Mouse (Mus musculus): ENCODE measurements at regions not wholly inside any gene's neighbourhood (a gene's known extent, or its start where the extent isn't known, plus 50 kb on each side); places are given as distances from the start of the nearest gene placed in this dataset.

DNA sequence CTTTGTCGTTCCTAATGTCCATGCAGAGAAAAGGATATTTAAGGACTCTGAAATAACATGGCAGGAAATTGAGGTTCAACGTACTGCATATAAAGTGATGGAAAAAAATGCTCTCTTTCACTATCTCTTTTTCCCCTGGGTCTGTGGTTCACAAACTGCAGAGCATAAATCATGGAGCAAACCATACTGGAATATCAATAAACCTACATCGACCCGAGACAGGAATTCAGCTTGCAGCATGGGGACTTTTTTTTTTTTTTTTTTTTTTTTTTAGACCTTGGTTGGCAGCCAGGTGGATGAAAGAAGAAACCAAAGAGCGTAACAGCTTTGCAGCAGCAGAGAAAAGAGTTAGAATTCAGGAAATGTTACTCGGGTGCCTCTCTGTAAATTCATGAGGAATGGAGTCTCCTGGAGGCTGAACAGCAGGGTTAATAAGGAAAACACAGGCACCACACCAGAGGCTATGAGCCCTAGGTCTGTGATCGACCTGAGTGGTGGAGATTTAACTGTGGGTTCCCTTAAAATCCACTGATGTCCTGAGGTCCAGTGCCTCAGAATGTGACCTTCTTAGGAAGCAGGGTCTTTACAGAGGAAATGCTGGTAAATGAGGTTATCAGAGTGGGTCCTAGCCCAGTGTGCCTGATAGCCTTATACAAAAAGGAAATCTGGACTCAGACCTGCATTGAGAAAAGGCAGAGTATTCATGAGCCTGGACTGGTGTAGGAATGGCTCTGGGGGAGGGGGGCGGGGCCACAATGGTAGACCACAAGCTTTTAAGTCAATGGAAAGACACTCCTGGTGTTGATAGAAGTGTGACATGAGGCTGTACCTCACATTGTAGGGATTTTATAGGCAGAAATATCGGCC is 290.0 kb downstream of the Lpin1 start:
- Histone ChIP-seq H3K9me3 (ENCODE audit: control insufficient read depth, low read length) (no peaks in the 10 kb centered on the region), H3K4me1 (ENCODE audit: control insufficient read depth, insufficient read depth, low read length) (peaks cover 3% of the 10 kb centered on the region; the same call in 1 of the 2 replicates), H3K4me2 (ENCODE audit: low read depth, severe bottlenecking) (no peak overlapping the region), H3K9ac (ENCODE audit: low read length) (no peak overlapping the region), H3K36me3 (ENCODE audit: control insufficient read depth, insufficient read depth, low read length) (no peaks in the 10 kb centered on the region), H3K4me3 (ENCODE audit: low read depth, low read length) (no peak overlapping the region), H3K27me3 (ENCODE audit: control insufficient read depth, insufficient read depth, low read length) (no peaks in the 10 kb centered on the region), H3K27ac (replicated peaks; ENCODE audit: low read depth, low read length) (no peak overlapping the region)
- WGBS = 79% methylated on average over 9 of the region's 9 CpGs
- DNase-seq (ENCODE audit: low spot score) (no peak), ATAC-seq (ENCODE audit: insufficient number of reproducible peaks, low FRiP score, low TSS enrichment, low read depth) (no peak)

DNA sequence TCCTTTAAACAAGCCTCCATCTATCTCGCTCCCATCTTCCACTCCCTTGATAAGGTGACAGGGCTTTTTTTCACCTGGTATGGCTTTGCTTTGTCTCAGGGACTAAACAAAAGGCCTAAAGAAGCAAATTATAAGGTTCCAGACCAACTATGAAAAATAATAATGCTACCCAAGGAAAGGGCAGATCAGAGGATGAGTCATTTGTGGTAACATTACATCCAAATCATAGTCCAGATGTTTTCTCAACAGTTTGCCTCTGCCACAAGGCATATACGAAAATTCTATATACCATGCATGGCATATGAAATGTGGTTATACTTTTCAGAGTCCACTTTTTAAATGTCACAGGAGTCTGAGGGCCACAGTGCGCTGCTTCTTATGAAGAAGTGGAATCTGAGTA is 302.7 kb downstream of the Lpin1 start:
- WGBS = 87% methylated on average over 3 of the region's 3 CpGs

GRCm38 (mm10) chr12:16304701-16305377 is 305.9 kb downstream of the Lpin1 start:
- Histone ChIP-seq H3K9ac (ENCODE audit: low read length) (no peak overlapping the region), H3K4me2 (ENCODE audit: low read depth, severe bottlenecking) (no peak overlapping the region), H3K4me1 (ENCODE audit: control insufficient read depth, insufficient read depth, low read length) (no peaks in the 10 kb centered on the region), H3K9me3 (ENCODE audit: control insufficient read depth, low read length) (no peaks in the 10 kb centered on the region), H3K27ac (replicated peaks; ENCODE audit: low read depth, low read length) (no peak overlapping the region), H3K4me3 (ENCODE audit: low read depth, low read length) (no peak overlapping the region), H3K27me3 (ENCODE audit: control insufficient read depth, insufficient read depth, low read length) (no peaks in the 10 kb centered on the region), H3K36me3 (ENCODE audit: control insufficient read depth, insufficient read depth, low read length) (no peaks in the 10 kb centered on the region)
- ATAC-seq (ENCODE audit: insufficient number of reproducible peaks, low FRiP score, low TSS enrichment, low read depth) (no peak), DNase-seq (ENCODE audit: low spot score) (no peak)
- WGBS = 89% methylated on average over 9 of the region's 9 CpGs

More for the DNA sequence above, 302.7 kb downstream of the Lpin1 start:
- no peaks in the 10 kb centered on the region for H3K36me3 ChIP-seq (ENCODE audit: control insufficient read depth, insufficient read depth, low read length)
- no peak overlapping the region for H3K27ac ChIP-seq (replicated peaks; ENCODE audit: low read depth, low read length)
- ATAC-seq (ENCODE audit: insufficient number of reproducible peaks, low FRiP score, low TSS enrichment, low read depth) = no peak
- H3K9me3 ChIP-seq (ENCODE audit: control insufficient read depth, low read length) = no peaks in the 10 kb centered on the region
- H3K4me1 ChIP-seq (ENCODE audit: control insufficient read depth, insufficient read depth, low read length) = no peaks in the 10 kb centered on the region
- H3K9ac ChIP-seq (ENCODE audit: low read length) = no peak overlapping the region
- H3K4me2 ChIP-seq (ENCODE audit: low read depth, severe bottlenecking) = no peak overlapping the region
- no peaks in the 10 kb centered on the region for H3K27me3 ChIP-seq (ENCODE audit: control insufficient read depth, insufficient read depth, low read length)
- no peak for DNase-seq (ENCODE audit: low spot score)
- H3K4me3 ChIP-seq (ENCODE audit: low read depth, low read length) = no peak overlapping the region

- H3K9me3 ChIP-seq (ENCODE audit: control insufficient read depth, low read length) = no peaks in the 10 kb centered on the region
Observed at GRCm38 (mm10) chr12:16285061-16285460, 325.7 kb downstream of the Lpin1 start.

DNA sequence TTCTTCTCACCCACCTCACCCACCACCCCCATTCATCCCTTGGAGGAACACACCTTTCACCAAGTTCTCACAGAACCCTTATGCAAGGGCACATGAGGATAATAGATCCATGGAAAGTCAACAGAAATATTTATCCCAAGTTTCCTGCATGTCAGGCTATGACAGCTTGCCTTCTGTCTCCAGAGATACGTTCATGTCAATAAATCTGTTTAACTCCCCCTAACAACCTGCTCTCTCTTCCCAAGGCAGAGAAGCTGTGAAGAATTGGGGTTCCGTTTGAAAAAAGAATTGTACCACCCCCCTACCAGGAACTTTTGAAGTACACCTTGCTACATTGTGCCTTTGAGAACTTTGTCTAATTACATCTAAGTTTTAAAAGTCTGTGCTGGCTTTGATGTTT is 331.6 kb downstream of the Lpin1 start:
- no peaks in the 10 kb centered on the region for H3K9me3 ChIP-seq (ENCODE audit: control insufficient read depth, low read length)
- H3K4me1 ChIP-seq (ENCODE audit: control insufficient read depth, insufficient read depth, low read length) = no peaks in the 10 kb centered on the region
- H3K27me3 ChIP-seq (ENCODE audit: control insufficient read depth, insufficient read depth, low read length) = no peaks in the 10 kb centered on the region
- no peaks in the 10 kb centered on the region for H3K36me3 ChIP-seq (ENCODE audit: control insufficient read depth, insufficient read depth, low read length)
- no peak for DNase-seq (ENCODE audit: low spot score)
- 87% methylated on average over 2 of the region's 2 CpGs for WGBS
- H3K4me2 ChIP-seq (ENCODE audit: low read depth, severe bottlenecking) = no peak overlapping the region
- no peak overlapping the region for H3K27ac ChIP-seq (replicated peaks; ENCODE audit: low read depth, low read length)
- no peak overlapping the region for H3K9ac ChIP-seq (ENCODE audit: low read length)
- no peak for ATAC-seq (ENCODE audit: insufficient number of reproducible peaks, low FRiP score, low TSS enrichment, low read depth)
- H3K4me3 ChIP-seq (ENCODE audit: low read depth, low read length) = no peak overlapping the region

More at GRCm38 (mm10) chr12:16285061-16285460, 325.7 kb downstream of the Lpin1 start:
- no peaks in the 10 kb centered on the region for H3K36me3 ChIP-seq (ENCODE audit: control insufficient read depth, insufficient read depth, low read length)
- no peak overlapping the region for H3K4me3 ChIP-seq (ENCODE audit: low read depth, low read length)
- no peak overlapping the region for H3K27ac ChIP-seq (replicated peaks; ENCODE audit: low read depth, low read length)
- ATAC-seq (ENCODE audit: insufficient number of reproducible peaks, low FRiP score, low TSS enrichment, low read depth) (no peak), DNase-seq (ENCODE audit: low spot score) (no peak)
- H3K9ac ChIP-seq (ENCODE audit: low read length) = no peak overlapping the region
- H3K4me2 ChIP-seq (ENCODE audit: low read depth, severe bottlenecking) = no peak overlapping the region
- H3K27me3 ChIP-seq (ENCODE audit: control insufficient read depth, insufficient read depth, low read length) = no peaks in the 10 kb centered on the region
- no peaks in the 10 kb centered on the region for H3K4me1 ChIP-seq (ENCODE audit: control insufficient read depth, insufficient read depth, low read length)
- WGBS = 79% methylated on average over 5 of the region's 5 CpGs

- no peak overlapping the region for H3K27ac ChIP-seq (replicated peaks; ENCODE audit: low read depth, low read length)
- 87% methylated on average over 4 of the region's 4 CpGs for WGBS
- DNase-seq (ENCODE audit: low spot score) = no peak
- H3K4me3 ChIP-seq (ENCODE audit: low read depth, low read length) = no peak overlapping the region
- H3K9me3 ChIP-seq (ENCODE audit: control insufficient read depth, low read length) = no peaks in the 10 kb centered on the region
- H3K36me3 ChIP-seq (ENCODE audit: control insufficient read depth, insufficient read depth, low read length) = no peaks in the 10 kb centered on the region
- no peak overlapping the region for H3K9ac ChIP-seq (ENCODE audit: low read length)
- no peaks in the 10 kb centered on the region for H3K27me3 ChIP-seq (ENCODE audit: control insufficient read depth, insufficient read depth, low read length)
- no peak for ATAC-seq (ENCODE audit: insufficient number of reproducible peaks, low FRiP score, low TSS enrichment, low read depth)
- no peak overlapping the region for H3K4me2 ChIP-seq (ENCODE audit: low read depth, severe bottlenecking)
- no peaks in the 10 kb centered on the region for H3K4me1 ChIP-seq (ENCODE audit: control insufficient read depth, insufficient read depth, low read length)
Observed at GRCm38 (mm10) chr12:16277567-16278332, 333.0 kb downstream of the Lpin1 start.

DNA sequence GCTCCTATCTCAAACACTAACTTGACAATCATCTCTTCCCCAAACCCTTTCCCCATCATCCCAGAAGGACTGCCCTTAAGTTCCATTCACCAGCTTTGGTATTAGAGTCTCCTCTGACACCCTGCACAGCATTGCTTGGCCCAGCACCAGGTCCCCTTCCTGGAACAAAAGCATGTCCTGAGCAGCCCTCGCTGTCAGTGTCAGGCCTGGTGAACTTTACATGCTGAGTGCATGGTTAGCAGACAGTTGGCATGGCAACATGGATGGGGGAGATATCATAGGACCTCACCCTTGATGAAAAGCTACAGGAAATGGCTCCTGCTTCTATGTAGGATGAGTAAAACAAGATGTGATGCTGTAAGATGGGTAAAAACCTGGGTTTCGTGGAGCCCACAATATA is 333.6 kb downstream of the Lpin1 start:
- Histone ChIP-seq H3K36me3 (ENCODE audit: control insufficient read depth, insufficient read depth, low read length) (no peaks in the 10 kb centered on the region), H3K27ac (replicated peaks; ENCODE audit: low read depth, low read length) (no peak overlapping the region), H3K4me2 (ENCODE audit: low read depth, severe bottlenecking) (no peak overlapping the region), H3K27me3 (ENCODE audit: control insufficient read depth, insufficient read depth, low read length) (no peaks in the 10 kb centered on the region), H3K9ac (ENCODE audit: low read length) (no peak overlapping the region), H3K4me1 (ENCODE audit: control insufficient read depth, insufficient read depth, low read length) (no peaks in the 10 kb centered on the region), H3K4me3 (ENCODE audit: low read depth, low read length) (no peak overlapping the region), H3K9me3 (ENCODE audit: control insufficient read depth, low read length) (no peaks in the 10 kb centered on the region)
- ATAC-seq (ENCODE audit: insufficient number of reproducible peaks, low FRiP score, low TSS enrichment, low read depth) (no peak), DNase-seq (ENCODE audit: low spot score) (no peak)
- WGBS = 81% methylated on average over 2 of the region's 2 CpGs

DNA sequence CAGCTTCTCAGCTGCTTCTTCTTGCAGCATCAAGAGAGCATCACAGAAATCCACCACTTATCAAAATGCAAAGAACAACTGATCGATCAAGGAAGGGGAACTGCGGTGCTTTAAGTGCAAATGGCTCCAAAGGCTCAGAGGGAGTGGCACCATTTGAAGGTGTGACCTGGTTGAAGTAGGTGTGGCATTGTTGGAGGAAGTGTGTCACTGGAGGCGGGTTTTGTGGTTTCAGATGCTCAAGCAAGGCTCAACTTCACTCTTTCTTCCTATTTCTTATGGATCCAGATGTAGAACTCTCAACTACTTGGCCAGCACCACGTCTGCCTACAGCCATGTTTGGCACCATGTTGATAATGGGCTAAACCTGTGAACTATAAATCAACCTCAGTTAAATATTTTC is 334.5 kb downstream of the Lpin1 start:
- Histone ChIP-seq H3K9me3 (ENCODE audit: control insufficient read depth, low read length) (no peaks in the 10 kb centered on the region), H3K9ac (ENCODE audit: low read length) (no peak overlapping the region), H3K36me3 (ENCODE audit: control insufficient read depth, insufficient read depth, low read length) (no peaks in the 10 kb centered on the region), H3K27ac (replicated peaks; ENCODE audit: low read depth, low read length) (no peak overlapping the region), H3K27me3 (ENCODE audit: control insufficient read depth, insufficient read depth, low read length) (no peaks in the 10 kb centered on the region), H3K4me2 (ENCODE audit: low read depth, severe bottlenecking) (no peak overlapping the region), H3K4me1 (ENCODE audit: control insufficient read depth, insufficient read depth, low read length) (no peaks in the 10 kb centered on the region), H3K4me3 (ENCODE audit: low read depth, low read length) (no peak overlapping the region)
- DNase-seq (ENCODE audit: low spot score) (no peak), ATAC-seq (ENCODE audit: insufficient number of reproducible peaks, low FRiP score, low TSS enrichment, low read depth) (no peak)
- 78% methylated on average over 4 of the region's 4 CpGs for WGBS
